Mouse (Mus musculus): ENCODE measurements at regions not wholly inside any gene's neighbourhood (a gene's known extent, or its start where the extent isn't known, plus 50 kb on each side); places are given as distances from the start of the nearest gene placed in this dataset.

DNA sequence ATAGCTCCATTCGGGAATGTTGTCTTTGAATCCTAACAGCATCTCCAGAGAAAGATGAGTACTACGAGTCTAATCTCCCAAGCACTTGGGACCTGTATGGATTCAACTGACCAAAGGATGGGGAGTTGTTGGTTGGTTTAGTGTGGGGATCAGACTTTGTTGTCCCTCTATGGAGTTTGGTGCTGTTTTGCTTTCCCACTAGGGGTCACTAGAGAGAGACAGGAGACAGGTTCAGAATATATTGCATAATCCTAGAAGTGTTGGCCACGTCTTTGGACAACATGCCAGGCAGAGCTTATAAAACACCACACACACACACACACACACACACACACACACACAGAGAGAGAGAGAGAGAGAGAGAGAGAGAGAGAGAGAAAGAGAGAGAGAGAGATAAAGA, 118.6 kb upstream of the Ercc6l2 start:
- no peak for DNase-seq (ENCODE audit: low read depth in 1 of 2, low spot score in 2 of 2)

DNA sequence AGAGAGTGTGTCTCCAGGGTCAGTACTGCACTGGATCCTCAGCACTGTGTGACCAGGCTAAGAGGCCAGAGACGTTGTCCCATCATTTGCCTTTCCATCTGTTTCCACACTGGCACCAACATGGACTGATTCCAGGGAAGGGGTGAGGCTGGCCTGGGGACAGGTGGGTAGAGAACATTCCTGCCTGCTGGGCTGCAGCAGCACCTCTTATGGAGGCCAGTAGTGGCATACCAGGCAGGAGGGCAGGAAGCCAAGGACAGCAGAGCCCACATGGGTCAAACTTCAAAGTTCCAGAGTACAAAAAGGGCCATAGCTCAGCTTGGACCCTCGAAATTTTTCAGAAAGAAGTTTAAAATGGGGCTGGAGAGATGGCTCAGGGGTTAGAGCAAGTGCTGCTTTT, 115.4 kb upstream of the Ercc6l2 start:
- DNase-seq (ENCODE audit: low read depth in 1 of 2, low spot score in 2 of 2): no peak

DNA sequence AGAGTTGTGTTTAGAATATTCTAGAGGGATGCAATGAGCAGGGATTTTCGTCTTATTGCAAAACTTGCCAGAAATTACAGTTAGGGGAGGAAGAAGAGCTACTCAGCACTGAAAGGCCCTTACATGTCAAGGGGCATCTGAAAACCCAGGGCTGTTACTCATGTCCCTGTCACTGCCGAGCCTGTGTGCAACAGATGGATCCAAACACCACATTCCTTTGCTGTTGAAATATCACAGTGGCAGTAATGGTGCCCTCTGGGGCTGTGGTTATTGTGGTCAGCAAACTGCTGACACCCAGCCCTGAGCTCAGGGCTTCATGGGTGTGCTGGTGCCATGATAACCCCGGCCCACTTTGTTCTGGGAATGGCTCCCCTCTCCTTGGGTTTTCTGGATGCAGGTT, 114.3 kb upstream of the Ercc6l2 start:
- peak in 1 of 2 experiments; percentile 18 for DNase-seq (ENCODE audit: low read depth in 1 of 2, low spot score in 2 of 2)

DNA sequence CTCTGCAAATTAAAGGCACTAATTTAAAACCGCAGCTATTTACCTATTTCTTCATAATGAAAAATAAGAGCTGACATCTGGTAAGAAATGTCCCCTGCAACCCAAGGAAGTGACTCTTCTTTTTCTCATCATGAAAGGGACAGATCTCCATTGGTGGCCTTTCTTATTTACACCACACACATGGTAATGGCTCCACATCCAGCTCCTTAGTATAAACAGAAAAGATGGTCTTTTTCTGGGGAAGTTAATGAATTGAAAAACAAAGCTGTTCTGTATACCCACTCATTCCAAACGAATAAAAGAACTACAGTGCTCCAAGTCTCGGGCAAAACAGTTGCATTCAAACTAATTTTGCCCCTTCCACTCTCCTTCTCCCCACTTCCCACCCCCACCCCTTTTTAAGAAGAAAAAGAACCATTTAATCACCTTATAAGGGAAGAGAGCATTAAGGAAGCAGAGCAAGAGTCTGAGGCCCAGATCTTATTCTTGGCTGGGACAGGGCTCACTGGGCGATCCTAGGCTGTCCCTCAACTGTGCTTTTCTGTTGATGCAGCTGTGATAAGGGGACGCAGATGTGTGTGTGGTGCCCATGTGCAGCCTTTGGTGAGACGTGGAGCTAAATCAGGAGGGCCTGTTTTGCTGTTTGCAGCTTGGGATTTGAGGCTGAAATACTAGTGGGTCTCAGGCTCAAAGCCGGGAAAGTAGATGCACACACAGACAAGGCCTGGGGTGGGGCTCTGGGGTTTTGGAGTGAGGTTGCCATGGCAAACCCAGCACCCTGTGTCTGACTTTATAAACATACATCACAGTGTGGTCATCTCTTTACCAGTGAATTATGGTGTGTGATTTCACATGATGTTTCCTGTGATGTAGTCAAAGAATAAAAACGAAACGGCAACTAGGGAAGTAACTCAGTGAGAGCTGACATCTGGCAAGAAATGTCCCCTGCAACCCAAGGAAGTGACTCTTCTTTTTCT, 113.6 kb upstream of the Ercc6l2 start:
- DNase-seq (ENCODE audit: low read depth in 1 of 2, low spot score in 2 of 2): peak; percentile 31 to 33

DNA sequence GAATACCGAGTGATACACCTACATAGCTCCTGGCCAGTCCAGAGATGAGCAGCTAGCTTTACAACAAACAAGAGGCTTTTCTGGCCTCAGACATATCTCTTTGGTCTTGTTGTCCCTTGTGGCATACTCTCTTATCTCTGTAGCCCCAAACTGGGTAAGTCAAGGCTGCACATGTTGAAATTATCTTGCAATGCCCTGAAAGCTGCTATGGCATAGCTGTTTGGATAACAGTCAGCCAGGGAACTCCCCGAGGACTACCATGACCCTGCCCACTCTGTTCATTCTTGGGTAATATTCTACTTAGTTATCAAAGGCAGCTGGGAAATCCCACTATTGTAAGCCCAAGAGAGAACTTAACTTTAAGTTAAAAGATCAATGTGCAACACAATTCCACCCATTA, 106.5 kb upstream of the Ercc6l2 start:
- no peak for DNase-seq (ENCODE audit: low read depth in 1 of 2, low spot score in 2 of 2)

DNA sequence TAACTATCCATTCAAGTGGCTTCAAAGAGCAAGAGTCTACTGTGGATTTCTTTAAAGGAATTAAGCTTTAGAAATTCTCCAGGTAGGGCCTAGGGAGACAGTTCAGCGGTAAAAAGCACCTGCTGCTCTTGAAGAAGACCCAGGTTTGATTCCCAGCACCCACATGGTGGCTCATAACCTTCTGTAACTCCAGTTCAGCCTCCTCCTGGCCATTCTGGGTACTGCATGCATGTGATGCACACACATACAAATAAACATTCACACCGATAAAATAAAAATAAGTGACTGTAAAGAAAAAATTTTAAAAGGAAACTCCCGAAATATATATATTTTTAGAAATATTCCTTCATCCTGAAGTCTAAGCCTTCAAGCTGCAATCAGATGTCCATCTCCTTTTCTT, 101.9 kb upstream of the Ercc6l2 start:
- DNase-seq (ENCODE audit: low read depth in 1 of 2, low spot score in 2 of 2): no peak

DNA sequence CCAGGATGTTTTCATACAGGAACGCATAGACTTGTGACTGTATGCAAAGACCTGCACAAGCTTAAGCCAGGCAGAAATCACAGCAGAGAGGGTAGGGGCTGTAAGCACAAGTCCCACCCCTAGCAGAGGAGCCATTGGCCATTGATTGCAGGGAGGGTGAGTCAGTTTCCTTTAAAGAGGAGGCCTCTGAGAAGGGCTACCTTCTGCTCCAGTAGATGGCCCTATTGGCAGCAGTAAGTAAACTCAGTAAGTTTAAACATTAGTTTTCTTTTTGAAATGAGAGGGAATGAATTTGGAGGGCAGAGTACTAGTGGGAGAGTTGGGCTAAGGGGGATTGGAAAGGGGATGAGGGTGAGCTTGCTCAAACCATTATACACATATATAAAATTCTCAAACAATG, 98.5 kb upstream of the Ercc6l2 start:
- no peak for DNase-seq (ENCODE audit: low read depth in 1 of 2, low spot score in 2 of 2)

DNA sequence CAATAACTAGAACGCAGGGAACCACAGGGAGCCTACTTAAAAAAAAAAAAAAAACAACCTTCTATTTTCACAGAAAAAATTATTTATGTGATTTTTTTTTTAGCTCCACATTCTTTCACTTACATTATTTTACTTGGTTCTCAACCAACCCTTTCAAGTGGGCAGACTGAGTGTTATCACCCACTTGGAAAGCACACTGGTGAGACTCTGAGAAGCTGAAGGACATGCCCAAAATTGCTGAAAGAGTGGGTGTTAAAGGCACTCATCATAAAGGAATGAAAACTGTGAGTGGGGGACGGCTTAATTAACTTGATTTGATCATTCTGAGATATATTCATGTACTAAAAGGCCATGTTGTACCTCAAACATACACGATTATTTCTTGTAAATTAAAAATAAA, 97.8 kb upstream of the Ercc6l2 start:
- no peak for DNase-seq (ENCODE audit: low read depth in 1 of 2, low spot score in 2 of 2)

DNA sequence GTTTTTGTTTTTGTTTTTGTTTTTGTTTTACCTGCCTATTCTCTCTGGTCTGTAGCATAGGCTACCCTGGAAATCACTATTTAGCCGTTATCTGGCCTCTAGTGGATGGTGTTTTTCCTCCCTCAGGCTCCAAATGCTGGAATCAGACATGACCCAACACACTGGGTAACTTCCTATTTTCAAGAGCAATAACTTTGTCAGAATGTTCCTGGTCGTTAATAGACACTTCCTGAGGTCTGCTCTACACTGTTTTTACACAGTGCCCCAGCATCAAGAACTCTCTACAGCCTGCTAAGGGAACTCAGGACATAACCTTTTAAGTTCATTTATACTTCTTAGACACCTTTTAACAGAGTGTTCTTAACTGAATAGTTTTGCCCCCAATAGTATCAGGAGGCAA, 96.3 kb upstream of the Ercc6l2 start:
- DNase-seq (ENCODE audit: low read depth in 1 of 2, low spot score in 2 of 2): no peak

DNA sequence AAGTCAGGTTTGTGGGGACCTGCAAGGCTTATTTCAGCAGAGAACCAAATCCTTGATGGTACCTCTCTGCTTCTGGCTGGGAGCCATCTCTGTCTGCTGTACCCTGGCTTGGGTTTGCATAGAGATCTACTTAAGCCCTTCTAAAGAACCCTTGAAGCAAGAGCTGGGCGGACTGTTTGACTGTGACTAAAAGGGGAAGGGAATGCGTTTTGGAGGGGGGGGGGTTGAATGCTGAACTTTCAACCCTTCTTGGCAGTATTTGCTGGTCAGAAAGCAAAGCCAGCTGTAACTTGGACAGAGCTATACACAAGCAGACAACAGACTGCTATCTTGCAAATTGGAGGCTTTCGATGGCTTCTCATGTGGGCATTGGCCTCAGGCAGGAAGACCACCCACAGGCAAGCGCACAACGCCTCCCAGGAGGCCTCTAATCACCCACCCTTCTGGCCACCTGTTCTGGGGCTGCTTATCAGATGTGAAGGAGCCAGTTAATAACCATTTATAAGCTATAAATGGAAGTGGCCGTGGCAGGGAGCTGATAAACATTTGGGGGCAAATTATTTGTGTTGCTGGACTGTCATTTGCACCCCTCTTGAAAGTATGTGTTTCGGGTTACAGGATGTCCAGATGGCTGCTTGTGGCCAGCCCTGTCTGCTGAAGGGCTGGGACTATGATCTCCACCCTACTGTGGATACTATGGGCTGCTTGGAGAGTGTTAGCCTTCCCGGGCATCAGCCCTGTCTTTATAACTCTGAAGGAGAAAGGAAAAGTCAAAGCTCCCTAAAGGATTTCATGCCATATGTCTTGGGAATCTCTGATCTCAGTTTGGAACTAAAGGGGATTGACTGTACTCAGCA, 95.5 kb upstream of the Ercc6l2 start:
- no peak for DNase-seq (ENCODE audit: low read depth in 1 of 2, low spot score in 2 of 2)

DNA sequence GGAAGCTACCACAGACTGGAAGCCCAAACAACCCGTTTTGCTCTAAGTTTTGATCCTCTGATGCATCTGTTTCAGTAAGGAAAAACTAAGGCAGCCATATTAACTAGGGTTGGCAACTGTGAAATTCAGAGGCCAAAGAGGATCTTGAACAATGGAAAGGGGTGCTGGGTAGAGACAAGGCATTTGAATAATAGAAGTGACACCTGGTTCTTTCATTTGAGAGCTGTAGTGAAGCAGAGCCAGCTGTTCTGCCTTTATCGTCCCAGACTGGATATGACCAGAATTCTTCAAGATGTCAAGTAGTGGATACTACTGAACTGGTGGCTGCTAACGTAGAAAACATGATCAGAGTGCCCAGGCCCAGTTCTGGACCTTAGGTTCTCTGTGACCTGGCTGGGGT, 94.4 kb upstream of the Ercc6l2 start:
- DNase-seq (ENCODE audit: low read depth in 1 of 2, low spot score in 2 of 2): no peak

DNA sequence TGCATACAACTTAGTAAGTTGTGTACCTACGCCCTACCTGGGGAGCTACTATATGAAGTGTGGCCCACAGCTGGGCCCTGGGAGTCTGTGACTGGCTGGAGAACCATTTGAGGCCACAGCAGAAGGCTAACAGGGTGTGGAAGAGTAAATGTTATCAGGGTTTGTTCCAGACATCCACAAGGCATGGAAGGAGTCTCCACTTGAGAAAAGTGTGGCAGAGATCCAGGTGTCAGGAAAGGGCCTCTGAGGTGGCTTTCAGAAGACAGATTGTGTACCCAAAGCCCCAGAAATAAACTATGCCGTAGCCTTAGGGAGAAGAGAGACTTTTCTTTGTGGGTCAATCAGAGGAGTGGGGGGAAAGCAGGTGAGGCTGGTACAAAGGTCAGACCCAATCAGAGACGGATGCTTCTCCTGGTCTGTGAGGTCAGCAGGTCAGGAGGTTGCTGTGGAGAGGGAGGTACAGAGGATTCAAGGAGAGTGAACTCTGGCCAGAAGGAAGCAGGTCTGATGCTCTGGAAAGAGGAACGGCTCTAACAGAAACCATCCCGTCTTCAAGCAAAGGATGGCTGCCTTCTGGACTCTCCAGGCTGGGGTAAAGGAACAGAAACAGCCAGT, 93.9 kb upstream of the Ercc6l2 start:
- DNase-seq (ENCODE audit: low read depth in 1 of 2, low spot score in 2 of 2): no peak

DNA sequence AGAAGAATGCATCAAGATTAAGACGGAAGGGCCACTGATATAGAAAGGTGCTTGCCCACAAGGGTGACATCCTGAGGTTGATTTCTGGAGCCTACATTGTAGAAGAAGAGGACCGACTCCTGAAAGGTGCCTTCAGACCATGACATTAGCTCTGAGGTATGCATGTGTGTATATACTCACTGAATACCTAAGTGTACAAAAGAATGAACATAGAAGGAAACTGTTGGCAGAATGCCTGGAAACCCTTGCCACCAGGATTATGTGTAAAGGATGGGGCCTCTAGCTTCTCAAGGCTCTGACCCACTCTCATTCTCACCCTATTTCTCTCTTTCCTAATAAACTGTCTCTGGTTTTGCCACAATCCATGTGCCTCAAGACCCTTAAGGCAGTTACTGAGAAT, 90.7 kb upstream of the Ercc6l2 start:
- no peak for DNase-seq (ENCODE audit: low read depth in 1 of 2, low spot score in 2 of 2)

DNA sequence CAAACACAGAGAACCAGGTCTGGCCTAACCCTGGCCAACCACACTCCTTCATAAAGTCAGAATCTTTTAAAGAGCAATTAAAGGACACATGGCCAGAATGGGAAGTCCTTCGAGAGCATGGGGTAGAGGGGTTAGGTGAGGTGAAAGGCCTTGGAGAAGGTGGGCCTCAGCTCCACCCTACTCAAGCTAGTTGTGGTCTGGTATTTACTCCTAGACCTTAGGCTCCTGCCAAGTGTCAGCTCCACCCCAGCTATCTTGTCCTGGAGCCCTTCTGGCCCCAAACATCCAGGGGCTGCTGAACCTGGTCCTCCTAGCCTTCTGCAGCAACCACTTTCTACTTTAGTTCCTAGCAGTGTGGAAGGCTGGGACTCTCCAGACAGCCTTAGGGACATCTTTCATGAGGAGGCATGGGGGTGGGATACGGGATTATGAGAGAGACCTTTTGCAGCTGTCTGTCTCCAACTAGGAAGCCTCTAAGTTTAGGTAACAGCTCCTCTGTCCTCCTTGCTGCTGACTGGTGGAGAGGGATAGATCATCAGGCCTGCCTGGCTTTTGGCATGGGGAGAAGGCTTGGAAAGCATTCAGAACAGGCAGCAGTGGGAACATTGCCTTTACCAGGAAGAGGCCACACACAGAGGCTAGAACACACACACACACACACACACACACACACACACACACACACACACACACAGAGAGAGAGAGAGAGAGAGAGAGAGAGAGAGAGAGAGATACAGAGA, 90.0 kb upstream of the Ercc6l2 start:
- DNase-seq (ENCODE audit: low read depth in 1 of 2, low spot score in 2 of 2): no peak

DNA sequence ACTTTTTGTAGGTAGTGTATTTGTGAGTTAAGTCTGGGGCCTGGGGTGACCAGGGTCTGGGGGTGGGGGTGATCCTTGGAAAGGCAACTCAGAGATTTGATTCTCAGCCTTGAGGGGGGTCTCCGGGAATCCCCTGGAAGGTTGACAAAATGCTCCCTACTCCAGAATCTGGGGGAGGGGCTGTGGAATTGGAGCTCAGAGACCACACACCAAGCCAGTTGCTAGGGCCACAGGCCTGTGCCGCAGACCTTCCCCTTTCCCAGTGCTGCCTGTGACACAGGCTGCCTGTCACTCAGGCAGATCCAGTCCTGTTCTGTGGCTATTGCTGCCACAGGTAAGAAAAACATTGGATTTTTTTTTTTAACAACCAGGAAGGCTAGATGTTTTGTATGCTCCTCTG, 89.0 kb upstream of the Ercc6l2 start:
- no peak for DNase-seq (ENCODE audit: low read depth in 1 of 2, low spot score in 2 of 2)

DNA sequence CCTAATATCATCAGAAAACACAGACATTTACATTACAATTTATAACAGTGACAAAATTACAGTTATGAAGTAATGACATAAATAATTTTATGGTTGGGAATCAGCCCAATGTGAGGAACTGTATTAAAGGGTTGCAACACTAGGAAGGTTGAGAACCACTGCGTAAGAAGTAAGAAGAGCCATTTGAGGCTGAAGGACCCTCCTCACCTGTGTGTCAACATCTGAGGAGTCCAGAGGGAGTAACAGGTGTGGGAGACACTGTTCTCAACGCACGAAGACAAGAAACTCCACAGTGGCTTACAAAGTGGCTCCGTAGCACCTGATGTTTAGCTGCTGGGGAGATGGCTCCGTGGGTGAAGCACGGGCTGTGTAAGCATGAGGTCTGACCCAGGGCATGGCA, 88.5 kb upstream of the Ercc6l2 start:
- no peak for DNase-seq (ENCODE audit: low read depth in 1 of 2, low spot score in 2 of 2)

DNA sequence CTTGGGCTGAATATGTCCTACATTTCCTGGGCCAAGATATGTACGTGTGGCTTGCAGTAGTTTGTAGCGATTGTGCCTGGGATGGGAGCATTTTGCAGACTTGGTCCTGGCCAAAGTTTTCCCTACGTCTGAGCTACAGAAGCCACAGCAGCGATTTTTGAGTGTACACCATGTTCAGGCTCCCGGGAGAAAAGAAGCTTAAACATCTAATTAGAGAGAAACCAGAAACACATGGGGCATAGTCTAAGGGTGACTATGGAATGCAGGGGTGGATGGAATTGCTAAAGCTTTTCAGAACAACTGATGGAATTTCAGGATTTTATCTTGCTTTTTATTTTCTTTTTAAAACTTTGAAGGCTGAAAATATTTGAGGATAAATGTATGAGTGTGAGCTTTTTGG, 79.3 kb upstream of the Ercc6l2 start:
- DNase-seq (ENCODE audit: low read depth in 1 of 2, low spot score in 2 of 2): no peak

DNA sequence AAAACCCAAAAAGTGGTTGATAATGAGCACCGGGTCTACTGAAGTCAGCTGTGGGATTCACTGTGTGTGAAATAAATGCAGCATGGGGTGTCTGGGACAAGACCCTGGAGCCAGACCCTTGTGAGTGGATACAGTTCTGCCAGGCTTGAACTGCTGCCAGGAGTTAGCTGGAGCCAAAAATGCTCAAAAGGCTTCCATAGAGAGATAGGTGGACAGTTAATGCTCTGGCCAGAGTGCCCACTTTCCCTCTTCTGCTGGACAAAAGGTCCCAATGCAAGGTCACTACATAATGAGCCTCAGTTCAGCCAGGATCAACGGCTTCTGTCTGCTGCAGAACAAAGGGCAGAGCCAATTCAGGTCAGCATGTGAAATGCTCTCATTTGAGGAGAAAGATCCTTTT, 73.2 kb upstream of the Ercc6l2 start:
- no peak for DNase-seq (ENCODE audit: low read depth in 1 of 2, low spot score in 2 of 2)

DNA sequence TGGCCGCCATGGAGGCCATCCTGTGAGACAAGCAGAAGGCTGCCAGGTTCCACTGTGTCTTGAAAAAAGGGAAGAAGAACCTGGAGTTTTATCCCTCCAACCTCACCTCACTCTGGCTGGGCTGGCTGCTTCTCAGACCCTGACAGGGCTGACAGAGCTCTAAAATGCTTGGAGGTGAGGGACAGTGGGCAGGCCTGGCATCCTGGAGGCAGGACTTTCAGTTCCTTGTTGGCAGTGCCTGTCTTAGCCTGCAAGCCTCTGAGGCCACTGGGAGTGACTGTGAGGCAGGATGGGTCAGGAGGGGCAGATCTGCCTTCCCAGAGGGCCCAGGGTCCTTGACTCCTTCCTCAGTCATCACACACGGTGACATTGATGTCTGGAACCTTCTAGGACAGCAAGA, 66.3 kb upstream of the Ercc6l2 start:
- no peak for DNase-seq (ENCODE audit: low read depth in 1 of 2, low spot score in 2 of 2)

DNA sequence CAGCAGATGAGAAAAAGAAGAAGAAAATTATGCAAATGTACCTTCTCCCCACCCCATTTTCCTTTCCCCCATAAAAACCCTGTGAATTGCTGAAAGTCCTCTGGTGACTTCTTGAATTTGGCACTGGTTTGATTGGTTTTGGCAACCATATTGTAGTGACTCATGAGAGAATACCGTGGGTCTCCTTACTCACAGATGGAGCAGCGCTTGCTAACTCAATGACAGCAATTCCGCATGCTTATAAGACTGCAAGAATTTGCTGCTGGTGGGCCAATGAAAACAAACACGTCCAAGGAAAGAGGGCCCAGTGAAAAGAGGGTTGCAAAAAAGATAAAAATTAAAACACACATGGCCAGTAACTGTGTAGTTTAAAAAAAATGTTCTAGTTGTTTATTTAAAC, 65.0 kb upstream of the Ercc6l2 start:
- no peak for DNase-seq (ENCODE audit: low read depth in 1 of 2, low spot score in 2 of 2)

DNA sequence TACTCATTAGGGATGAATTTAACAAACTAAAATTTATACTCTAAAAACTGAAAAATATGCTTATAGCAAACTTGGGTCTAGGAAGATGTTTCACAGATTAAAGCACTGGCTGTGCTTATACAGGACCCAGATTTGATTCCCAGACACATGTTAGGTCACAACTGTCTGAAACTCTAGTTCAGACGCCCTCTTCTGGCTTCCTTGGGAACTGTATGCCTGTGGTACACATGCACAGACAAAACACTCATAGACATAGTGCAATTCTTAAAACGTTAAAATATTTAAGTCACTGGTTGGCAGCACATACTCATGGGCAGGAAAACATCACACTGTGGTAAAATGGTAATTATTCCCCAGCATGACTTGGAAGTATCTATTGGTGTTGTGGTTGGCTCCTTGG, 63.8 kb upstream of the Ercc6l2 start:
- DNase-seq (ENCODE audit: low read depth in 1 of 2, low spot score in 2 of 2): no peak
